Mouse (Mus musculus) C2C12 (cell line): ENCODE results near the gene Ilf3. TPM values are rescaled to one million over a fixed set of nuclear protein-coding genes. Genes with fewer than 3 reads are reported as not detected.

Experiments
- H3K27me3 ChIP-seq: one replicate; pipeline ENCODE4 v1.6.1; 2011; ENCODE audit not compliant: control insufficient read depth, insufficient read depth, insufficient read length
- H3K36me3 ChIP-seq: one replicate; pipeline ENCODE4 v1.6.1; 2011; ENCODE audit not compliant: control insufficient read depth, insufficient read depth
- H3K4me3 ChIP-seq: one replicate; pipeline ENCODE4 v1.5.1; 2011; ENCODE audit warnings: mild to moderate bottlenecking, control low read depth; ENCODE audit not compliant: poor library complexity, insufficient read depth, severe bottlenecking
- H3K79me2 ChIP-seq: one replicate; pipeline ENCODE4 v1.6.1; 2011; ENCODE audit not compliant: control insufficient read depth, insufficient read depth
- H3K79me3 ChIP-seq: one replicate; pipeline ENCODE4 v1.6.1; 2011; ENCODE audit warnings: low read depth, control low read depth
- H3ac ChIP-seq: one replicate; pipeline ENCODE3; 2011; ENCODE audit warnings: low read depth; ENCODE audit not compliant: control insufficient read depth, insufficient read length
- CEBPB ChIP-seq: IDR thresholded peaks from one replicate; pipeline ENCODE4 v1.6.1; 2011; ENCODE audit warnings: low read depth, mild to moderate bottlenecking, control low read depth, moderate library complexity
- CTCF ChIP-seq: IDR thresholded peaks from one replicate; pipeline ENCODE4 v1.5.1; 2011; ENCODE audit not compliant: control insufficient read depth, insufficient read depth, insufficient read length
- FOSL1 ChIP-seq: IDR thresholded peaks from one replicate; pipeline ENCODE4 v1.8.0; 2011; ENCODE audit warnings: mild to moderate bottlenecking, low read length; ENCODE audit not compliant: poor library complexity, insufficient read depth, severe bottlenecking
- MAX ChIP-seq: IDR thresholded peaks from one replicate; pipeline ENCODE4 v1.6.1; 2011; ENCODE audit warnings: mild to moderate bottlenecking, control low read depth
- MYOD1 ChIP-seq: IDR thresholded peaks from one replicate; pipeline ENCODE4 v1.6.1; 2011; ENCODE audit warnings: low read depth; ENCODE audit not compliant: control insufficient read depth, insufficient read length
- MYOG ChIP-seq: IDR thresholded peaks from one replicate; pipeline ENCODE4 v1.6.1; 2011; ENCODE audit not compliant: control insufficient read depth, insufficient read length; ENCODE audit errors: extremely low read depth
- USF1 ChIP-seq: IDR thresholded peaks from one replicate; pipeline ENCODE4 v1.6.1; 2011; ENCODE audit warnings: low read depth, mild to moderate bottlenecking, control low read depth, moderate library complexity
- polyA plus RNA-seq: library from polyadenylated mRNA; unstranded; fragments of >200 nt; fragmentation: generic; extraction: Trizol; gene quantifications from one replicate; pipeline ENCODE4 v1.2.1, GENCODE M21; 2012; ENCODE audit warnings: missing spikeins

Ilf3 gene
- polyA plus RNA-seq, 1 experiment: 66.6 TPM

- Histone ChIP-seq H3K27me3 (no peaks in the 10 kb centered on the region), H3ac (no peak overlapping the region)
- TF ChIP-seq MYOD1 (no peak), MAX (no peak), CTCF (no peak), CEBPB (no peak), USF1 (no peak), FOSL1 (no peak), MYOG (no peak)
Observed at GRCm38 (mm10) chr9:21428178-21428577, 60.5 kb downstream of the Ilf3 start.

DNA sequence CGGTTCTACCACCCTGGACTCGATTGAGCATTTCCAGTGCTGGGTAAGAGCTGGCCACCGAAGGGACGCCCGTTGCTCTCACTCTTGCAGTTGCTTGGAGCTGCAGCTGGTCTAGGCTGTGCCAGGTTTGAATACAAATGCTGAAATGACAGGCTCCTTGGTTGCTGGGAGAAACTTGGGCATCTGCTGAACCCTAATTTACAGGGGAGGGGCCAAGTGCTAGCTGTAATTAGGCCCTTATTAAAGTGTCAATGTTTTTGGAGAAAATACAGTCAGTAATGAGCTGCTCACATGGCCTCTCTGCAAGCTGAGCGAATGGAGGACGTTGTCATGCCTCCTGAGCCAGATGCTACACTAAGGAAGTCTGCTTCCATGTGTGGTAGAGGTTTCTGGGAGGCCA, 63.1 kb downstream of the Ilf3 start:
- H3ac ChIP-seq: no peak overlapping the region
- H3K27me3 ChIP-seq: no peaks in the 10 kb centered on the region
- peaks cover 100% of the 10 kb centered on the region for H3K79me2 ChIP-seq
- no peak for TF ChIP-seq CEBPB
- TF ChIP-seq CTCF: no peak
- no peak for TF ChIP-seq FOSL1
- TF ChIP-seq USF1: no peak
- TF ChIP-seq MAX: no peak
- TF ChIP-seq MYOD1: no peak
- no peak for TF ChIP-seq MYOG
- H3K79me3 ChIP-seq: peaks cover 87% of the 10 kb centered on the region
- no peak overlapping the region for H3K4me3 ChIP-seq
- H3K36me3 ChIP-seq: peaks cover 4% of the 10 kb centered on the region

More at GRCm38 (mm10) chr9:21428178-21428577, 60.5 kb downstream of the Ilf3 start:
- H3K36me3 ChIP-seq: peaks cover 4% of the 10 kb centered on the region
- H3K79me2 ChIP-seq: peaks cover 85% of the 10 kb centered on the region
- H3K79me3 ChIP-seq: peaks cover 73% of the 10 kb centered on the region
- no peak overlapping the region for H3K4me3 ChIP-seq

DNA sequence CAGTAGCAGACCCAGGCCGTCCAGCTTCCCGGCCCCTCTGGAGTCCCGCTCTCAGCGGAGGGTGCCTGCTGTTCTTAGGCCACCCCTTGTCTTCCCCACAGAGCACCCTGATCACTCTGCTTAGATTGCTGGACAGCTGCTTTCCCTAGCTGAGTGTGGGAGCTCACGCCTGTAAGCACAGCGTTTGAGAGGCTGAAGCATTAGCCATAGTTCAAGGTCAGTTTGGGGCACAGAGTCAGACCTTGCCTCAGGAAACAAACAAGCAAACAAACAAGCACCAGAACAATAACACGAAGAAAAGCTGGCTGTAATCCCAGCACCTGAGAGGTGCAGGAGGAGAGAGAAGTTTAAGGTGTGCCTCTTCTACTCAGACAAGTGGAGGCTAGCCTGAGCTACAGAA, 64.4 kb downstream of the Ilf3 start:
- no peaks in the 10 kb centered on the region for H3K27me3 ChIP-seq
- no peak overlapping the region for H3K4me3 ChIP-seq
- no peak overlapping the region for H3ac ChIP-seq
- H3K79me3 ChIP-seq: peaks cover 83% of the 10 kb centered on the region
- peaks cover 100% of the 10 kb centered on the region for H3K79me2 ChIP-seq
- TF ChIP-seq CTCF: no peak
- TF ChIP-seq MYOD1: no peak
- no peak for TF ChIP-seq MAX
- TF ChIP-seq CEBPB: no peak
- TF ChIP-seq MYOG: no peak
- no peak for TF ChIP-seq USF1
- TF ChIP-seq FOSL1: no peak
- peaks cover 4% of the 10 kb centered on the region for H3K36me3 ChIP-seq

GRCm38 (mm10) chr9:21433766-21434165, 66.1 kb downstream of the Ilf3 start:
- Histone ChIP-seq H3K27me3 (no peaks in the 10 kb centered on the region), H3ac (no peak overlapping the region), H3K79me3 (peaks cover 74% of the 10 kb centered on the region), H3K36me3 (no peaks in the 10 kb centered on the region), H3K4me3 (no peak overlapping the region), H3K79me2 (peaks cover 100% of the 10 kb centered on the region)
- no peak for TF ChIP-seq MYOD1
- TF ChIP-seq MAX: no peak
- no peak for TF ChIP-seq CEBPB
- TF ChIP-seq CTCF: no peak
- TF ChIP-seq USF1: no peak
- TF ChIP-seq FOSL1: no peak
- no peak for TF ChIP-seq MYOG

DNA sequence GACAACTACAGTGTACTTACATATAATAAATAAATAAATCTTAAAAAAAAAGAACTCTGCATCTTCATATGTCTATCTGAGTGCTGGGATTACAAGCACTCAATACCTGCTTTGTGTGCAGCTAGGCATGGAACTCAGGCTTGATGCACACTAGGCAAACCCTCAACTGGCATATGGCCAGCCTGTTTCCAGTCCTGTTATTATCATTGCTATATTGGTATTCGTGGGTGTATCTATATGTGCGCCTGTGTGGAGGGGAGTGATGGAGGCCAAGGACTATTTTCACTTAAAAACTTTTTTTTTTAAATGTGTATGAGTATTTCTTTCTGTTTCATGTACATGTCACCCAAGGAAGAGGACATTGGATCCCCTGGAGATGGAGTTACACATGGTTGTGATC, 66.7 kb downstream of the Ilf3 start:
- TF ChIP-seq MYOD1 (no peak), MAX (no peak), MYOG (no peak), CTCF (no peak), USF1 (no peak), FOSL1 (no peak), CEBPB (no peak)

GRCm38 (mm10) chr9:21435777-21436635, 68.3 kb downstream of the Ilf3 start:
- no peak for TF ChIP-seq MAX
- no peak for TF ChIP-seq USF1
- TF ChIP-seq CEBPB: no peak
- TF ChIP-seq MYOG: no peak
- no peak for TF ChIP-seq MYOD1
- TF ChIP-seq FOSL1: no peak
- no peak for TF ChIP-seq CTCF
- Histone ChIP-seq H3K36me3 (no peaks in the 10 kb centered on the region), H3K79me3 (peaks cover 55% of the 10 kb centered on the region), H3K27me3 (no peaks in the 10 kb centered on the region), H3K79me2 (peaks cover 100% of the 10 kb centered on the region), H3ac (no peak overlapping the region), H3K4me3 (no peak overlapping the region)

More for the DNA sequence above, 66.7 kb downstream of the Ilf3 start:
- H3K4me3 ChIP-seq: no peak overlapping the region
- peaks cover 69% of the 10 kb centered on the region for H3K79me3 ChIP-seq
- H3ac ChIP-seq: no peak overlapping the region
- peaks cover 100% of the 10 kb centered on the region for H3K79me2 ChIP-seq
- no peaks in the 10 kb centered on the region for H3K36me3 ChIP-seq
- no peaks in the 10 kb centered on the region for H3K27me3 ChIP-seq
